Mouse (Mus musculus): ENCODE measurements at regions not wholly inside any gene's neighbourhood (a gene's known extent, or its start where the extent isn't known, plus 50 kb on each side); places are given as distances from the start of the nearest gene placed in this dataset.

DNA sequence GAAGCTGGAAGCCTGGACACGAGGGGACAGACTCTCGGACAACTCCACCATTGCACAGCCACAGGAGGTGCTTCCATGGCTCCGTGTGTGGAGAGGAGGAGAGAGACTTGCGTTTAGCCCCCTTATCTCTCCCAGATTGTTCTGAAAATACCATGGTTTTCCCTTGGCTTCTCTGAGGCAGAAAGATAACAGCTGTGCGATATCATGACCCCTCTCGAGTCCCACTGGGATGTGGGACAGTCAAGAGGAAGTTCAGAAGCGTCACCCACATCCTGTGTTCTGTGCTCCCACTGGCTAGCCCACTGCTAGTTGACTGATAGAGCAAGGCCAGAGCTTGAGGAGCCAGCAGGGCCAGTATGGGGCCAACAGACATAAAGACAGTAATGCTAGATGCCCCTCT, 84.1 kb upstream of the Mrps22 start:
- no peak for DNase-seq

DNA sequence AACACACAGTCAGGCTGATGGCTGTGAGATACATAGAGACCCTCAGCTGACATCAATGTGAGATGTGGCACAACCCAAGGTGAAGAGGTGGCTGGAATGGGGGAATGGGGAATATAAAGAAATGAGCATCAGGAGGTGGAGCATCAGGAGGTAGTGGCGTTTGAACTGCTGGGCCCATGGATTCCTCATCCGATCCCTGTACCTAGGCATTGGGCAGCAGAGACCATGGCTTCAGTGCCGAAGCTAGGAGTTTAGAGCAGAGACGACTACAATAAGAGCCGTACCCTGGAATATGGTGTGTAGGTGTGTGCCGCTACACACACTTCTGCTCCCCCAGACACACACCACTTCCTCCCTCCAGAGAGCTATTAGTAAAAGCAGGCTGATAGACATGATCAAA, 82.9 kb upstream of the Mrps22 start:
- DNase-seq: no peak

DNA sequence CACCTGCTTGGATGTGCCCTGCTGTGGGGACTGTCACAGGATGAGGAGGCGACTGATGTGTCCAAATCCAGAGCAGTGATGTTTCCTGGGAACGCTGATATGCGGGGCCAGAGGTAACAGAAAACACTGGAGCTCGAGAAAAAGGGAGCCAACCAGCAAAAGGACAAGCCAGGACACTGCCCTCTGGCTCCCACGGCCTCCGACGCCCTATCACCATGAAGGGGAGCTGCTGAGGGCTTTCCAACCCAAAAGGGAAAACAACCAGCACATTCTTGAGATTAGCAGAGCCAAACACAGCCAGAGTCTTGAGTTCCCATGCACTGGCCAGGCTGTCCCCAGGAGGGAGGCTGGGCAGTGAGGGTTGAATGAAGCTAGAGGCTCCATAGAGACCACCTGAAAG, 74.2 kb upstream of the Mrps22 start:
- no peak for DNase-seq

DNA sequence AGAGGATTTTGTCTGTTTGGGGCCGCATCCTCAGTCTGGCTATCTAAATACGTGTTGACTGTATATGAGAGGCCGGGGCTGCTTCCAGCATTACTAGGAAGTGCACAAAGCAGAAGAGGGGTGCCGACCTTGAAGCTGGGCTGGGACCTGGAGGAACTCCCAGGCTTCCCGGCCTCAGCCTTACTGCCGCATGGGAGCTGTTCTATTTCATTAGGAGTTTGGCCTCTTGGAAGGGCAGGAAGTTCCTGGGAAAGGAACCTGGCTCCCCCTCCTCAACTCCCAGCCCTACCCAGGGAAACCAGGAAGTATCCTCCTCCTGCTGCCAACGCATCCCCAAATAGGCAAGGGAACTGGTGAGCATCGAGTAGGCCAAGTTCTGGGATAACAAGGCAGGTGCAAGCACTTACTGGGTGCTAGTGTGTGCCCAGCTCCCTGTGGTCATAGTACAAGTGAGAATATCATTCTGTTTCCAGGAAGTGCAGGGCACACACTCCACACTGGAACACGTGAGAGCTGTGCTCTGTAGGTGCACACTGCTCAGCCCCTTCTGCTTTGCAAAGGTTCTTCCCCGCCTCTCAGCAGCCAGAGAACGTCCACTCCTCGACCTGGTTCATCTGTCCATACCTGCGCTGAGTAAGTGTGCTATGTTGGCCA, 72.1 kb upstream of the Mrps22 start:
- DNase-seq: no peak

DNA sequence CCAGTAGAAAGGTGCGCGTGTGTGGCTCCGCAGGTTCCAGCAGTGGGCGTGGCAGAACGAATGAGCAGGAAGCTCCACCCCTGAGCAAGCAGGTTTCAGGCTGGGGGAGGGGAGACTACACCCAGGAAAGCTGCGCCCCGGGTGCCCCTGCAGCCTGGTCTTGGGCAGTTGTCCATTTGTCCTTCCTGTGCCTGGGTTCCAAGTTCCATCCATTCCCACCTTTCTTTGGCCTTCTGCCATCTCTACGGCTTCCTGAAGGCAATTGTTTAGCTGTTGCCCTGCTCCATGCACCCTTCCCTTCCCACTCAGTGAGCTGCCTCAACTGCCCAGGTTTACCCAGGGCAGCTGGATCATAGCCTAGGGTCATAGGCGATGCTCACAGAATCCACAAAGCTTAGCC, 70.9 kb upstream of the Mrps22 start:
- DNase-seq: no peak

DNA sequence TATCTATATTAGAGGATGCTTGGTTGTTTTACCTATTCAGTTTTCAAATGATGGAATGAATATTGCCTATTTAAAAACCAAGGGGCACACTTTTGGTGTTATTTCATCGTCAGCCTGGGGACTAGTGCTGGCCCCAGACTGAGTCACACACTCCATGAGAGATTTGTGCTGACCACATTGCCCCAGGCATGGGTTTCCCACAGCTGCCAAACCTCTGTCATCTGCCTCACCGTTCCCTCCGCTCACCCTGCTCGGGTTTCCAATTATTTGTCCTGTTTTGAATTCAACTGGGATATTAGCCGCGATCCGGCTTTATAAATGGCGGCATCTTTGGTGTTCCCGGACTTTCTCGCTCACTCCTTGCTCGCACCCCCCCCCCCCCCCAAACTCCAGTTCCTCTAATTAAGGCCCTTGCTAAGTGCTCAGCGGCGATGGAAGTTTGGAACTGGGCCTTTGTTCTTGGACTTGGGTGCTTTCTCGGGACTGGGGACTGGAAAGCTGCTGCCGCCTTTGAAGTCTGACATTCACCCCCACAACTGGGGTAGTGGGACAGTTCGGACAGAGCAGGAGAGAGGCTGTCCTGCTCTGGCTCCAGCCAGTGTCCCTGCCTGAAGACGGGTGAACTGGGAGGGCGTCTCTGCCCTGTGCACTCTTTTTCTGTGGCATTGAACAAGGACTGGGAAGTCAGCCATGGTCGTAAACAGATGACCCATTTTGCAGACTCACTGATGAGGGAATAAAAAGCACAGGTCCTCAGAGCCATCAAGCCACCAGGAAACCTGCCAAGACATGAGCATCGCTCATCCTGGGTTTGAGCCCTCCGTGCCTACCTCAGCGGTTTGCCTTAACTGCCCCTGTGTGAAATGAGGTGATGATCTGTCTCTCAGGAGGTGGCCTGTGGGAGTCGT, 67.2 kb upstream of the Mrps22 start:
- DNase-seq: no peak

DNA sequence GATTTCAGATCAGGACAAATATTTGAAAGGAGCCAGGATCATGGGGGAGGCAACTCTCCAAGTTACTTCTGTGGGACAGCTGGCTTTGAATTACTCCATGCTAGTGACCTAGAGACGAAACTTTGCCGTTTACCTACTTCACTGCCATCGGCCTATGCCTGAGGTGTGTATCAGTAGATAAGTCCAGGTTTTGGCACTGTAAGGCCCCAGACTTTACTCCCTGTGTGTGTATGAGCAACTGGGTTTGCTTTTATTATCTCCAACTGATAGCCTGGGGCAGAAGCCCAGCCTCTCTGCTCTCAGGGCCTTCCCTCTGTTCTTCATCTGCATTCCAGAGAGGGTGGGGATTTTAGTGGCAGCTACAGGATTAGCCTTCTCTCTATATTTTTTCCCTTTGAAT, 65.6 kb upstream of the Mrps22 start:
- DNase-seq: no peak

DNA sequence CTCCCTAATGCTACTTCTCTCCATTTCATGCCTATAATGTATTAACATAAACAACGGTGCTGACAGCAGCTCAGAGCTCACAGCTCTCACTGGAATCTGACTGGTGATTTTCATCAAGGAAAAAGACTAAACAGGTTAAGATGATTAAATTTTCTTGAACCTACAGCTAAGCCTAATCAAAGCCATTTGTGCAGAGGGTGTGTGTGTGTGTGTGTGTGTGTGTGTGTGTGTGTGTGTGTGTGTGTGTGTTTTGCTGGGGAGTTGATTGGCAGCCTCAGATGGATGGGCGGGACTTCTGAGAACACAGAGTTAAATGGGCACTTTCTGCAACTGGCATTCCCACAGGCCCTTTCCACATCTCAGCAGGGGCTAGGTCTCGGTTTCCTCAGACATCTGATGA, 61.6 kb upstream of the Mrps22 start:
- DNase-seq: no peak

DNA sequence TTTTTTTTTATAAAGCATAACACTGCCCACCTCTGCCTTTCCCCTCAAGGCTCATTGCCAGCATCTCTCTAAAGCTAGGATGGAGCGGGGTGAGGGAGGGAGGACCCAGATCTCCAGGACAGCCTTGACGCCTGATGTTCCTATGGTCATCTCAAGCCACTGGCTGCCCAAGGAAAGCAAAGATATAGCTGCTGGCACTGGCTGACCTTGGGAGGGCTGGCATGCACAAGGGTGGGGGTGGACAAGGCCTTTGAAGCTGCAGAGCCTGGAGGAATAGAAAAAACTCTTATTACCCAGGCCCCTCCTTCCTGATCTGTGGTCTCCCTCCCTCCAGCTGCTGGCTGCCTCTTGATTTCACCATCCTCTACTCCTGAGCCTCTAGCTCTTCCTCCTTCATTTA, 50.2 kb upstream of the Mrps22 start:
- no peak for DNase-seq
